Mouse (Mus musculus): ENCODE results near the gene Ubxn10. TPM values are rescaled to one million over a fixed set of nuclear protein-coding genes. Genes with fewer than 3 reads are reported as not detected.

Ubxn10 gene
- total RNA-seq (2023) = not detected

DNA sequence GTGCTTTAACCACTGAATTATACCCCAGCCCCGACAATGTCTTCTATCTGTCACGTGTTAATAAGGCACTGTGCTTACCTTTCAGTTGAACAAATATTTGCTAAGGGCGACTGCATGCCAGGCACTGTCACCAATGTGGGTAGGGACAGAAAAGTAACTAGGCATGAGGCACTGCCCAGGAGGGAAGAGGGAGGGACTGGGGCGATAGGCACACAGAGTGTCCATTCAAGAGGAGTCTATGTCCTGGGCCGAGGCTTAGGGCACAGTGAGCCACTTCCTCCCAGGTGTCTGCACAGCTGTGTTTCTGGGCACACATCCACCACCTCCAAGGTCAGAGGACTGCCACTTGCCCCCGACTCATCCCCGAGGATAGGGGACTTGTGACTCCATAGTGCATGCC, at the start of gene Ubxn10:
Gene Ubxn10 (minus strand): TSS at position 137 of the 400 bp plus-strand sequence.

DNA sequence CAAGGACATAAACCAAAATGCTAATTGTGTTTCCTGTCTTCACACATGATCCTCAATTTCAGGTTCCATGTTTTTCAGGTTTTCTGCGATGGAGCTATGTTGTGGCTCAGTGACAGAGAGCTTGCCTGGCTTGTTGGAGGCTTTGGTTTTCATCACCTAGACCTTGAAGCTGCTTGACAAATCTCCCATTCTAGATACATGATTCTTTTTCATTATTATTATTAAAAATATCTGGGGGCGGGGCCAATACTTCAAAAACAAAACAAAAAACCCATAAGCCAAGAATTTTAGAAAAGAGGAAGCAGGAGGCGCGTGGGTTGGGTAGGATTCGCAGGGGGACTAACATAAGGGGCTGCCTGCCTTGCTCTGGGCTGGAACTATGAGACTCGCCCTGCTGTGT, 38.5 kb upstream of the Ubxn10 start, which contains the start of gene Pla2g2d:
Gene Pla2g2d (plus strand): TSS at position 301 of the 400 bp plus-strand sequence.

DNA sequence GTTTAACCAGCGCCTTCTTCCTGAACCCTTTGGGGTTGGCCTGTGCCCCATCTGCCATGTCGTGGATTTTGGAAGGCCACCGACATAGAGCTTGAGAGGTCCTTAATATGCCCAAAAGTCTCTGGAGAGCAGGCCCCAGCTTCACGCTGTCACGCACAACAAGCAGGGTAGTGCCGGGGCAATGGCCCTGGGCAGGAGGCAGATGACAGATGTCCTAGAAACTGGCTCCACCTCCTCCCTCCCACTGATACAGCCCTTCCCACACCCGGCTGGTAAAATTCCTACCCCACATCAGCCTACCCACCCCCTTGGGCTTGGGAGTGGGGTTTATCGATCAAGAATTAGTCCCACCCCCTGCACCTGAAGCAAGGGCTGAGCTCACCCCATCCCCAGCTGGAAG, 20.4 kb upstream of the Ubxn10 start, which contains the start of gene Pla2g2f:
Gene Pla2g2f (minus strand): TSS at position 211 of the 400 bp plus-strand sequence.

DNA sequence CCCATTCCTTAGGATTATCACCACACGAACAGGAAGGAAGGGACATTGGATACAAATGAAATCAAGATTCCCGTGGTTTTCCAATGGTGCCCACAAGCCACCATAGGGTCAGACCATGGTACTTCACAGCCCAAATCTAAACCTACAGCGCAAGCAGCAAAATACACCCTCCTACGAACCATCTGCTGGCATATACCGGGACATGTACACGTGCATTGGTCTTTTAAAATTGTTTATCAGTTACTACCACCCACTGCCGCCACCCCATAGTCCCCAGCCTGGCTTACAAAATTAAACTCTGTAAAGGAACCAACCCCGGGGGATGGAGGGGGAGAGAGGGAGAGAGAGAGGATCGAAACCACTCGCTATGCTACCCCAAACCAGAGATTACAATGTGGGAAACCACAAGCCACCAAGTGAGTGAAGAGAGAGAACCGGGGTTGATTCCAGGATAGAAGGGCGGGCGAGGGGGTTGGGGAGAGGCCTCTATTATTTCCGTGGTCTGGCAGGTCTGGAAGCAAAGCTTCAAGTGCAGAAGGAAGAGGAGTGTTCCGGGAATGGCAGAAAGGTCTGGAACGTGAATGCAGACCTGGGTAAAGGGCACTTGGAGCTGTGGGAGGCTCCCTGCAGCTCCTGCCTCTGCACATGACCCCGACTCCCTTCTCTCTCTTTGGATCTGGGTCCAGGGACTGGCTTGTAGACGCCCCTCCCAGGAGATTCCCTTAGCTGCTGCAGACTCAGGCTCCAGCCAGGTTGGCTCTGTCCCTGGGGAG, 12.4 kb downstream of the Ubxn10 start, which contains the start of gene Pla2g2c:
Gene Pla2g2c (plus strand): TSS at position 439 of the 773 bp plus-strand sequence.

Other genes with a start within 250 kb of the Ubxn10 start
- gene Vwa5b1, start 101.3 kb downstream of the Ubxn10 start, total RNA-seq (2023) = not detected
- not detected for gene Pla2g2c, start 12.4 kb downstream of the Ubxn10 start, total RNA-seq (2023)
- not detected for gene Pla2g2f, start 20.5 kb upstream of the Ubxn10 start, total RNA-seq (2023)
- 0.47 TPM for gene Pla2g2d, start 38.6 kb upstream of the Ubxn10 start, total RNA-seq (2023)
- gene Pla2g5, start 126.3 kb upstream of the Ubxn10 start, total RNA-seq (2023) = not detected
- gene Gm13030, start 136.8 kb upstream of the Ubxn10 start, total RNA-seq (2023) = not detected
- gene Pla2g2e, start 140.8 kb upstream of the Ubxn10 start, total RNA-seq (2023) = not detected
- 7.4 TPM for gene Otud3, start 176.8 kb upstream of the Ubxn10 start, total RNA-seq (2023)
- not detected for gene Rnf186, start 229.9 kb upstream of the Ubxn10 start, total RNA-seq (2023)
- 44.3 TPM for gene Tmco4, start 235.7 kb upstream of the Ubxn10 start, total RNA-seq (2023)